Mouse (Mus musculus): ENCODE data around the gene Hccs.
A peak's percentile ranks its signal among the peaks of the same experiment; 100 is the strongest.
"Not testable (repeated sequence)": the region's sequence is repeated elsewhere in the genome, so short reads cannot be mapped to it uniquely, and the experiment has no call there.

The Hccs gene

DNA sequence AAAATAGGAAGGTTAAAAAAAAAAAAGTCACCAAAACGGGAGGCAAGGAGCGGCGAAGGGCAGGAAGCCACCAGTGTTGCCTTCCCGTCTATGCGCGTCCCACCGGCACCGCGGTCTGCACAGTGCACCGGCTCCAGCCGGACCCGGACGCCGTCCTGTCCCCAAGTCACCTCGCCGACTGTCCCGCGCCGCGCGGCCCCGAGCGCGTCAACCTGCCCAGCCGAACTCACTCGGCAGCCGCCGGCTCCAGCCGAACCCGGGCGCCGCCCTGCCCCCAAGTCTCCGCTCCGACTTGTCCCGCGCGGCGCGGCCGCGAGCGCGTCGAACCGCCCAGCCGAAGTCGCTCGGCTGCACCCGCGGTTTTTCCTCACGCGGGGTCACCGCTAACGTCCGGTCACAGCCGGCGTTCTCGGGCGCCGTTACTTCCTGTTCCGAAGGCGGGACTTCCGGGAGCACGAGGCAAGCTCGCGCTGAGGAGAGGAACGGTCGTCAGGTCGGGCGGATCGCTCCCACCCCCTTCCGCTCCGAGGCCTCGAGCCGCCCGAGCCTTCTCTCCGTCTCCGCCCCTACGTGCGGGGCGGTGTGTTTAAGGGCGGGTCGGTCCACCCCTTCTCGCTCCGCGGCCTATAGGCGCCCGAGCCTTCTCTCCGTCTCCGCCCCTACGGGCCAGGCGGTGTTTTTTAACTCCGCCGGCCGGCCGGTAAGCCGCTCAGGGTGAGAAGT is at the start of gene Hccs:
Gene Hccs (minus strand): TSS at position 428 of the 723 bp plus-strand sequence.
- peak; percentile 91 to 92 for DNase-seq (ENCODE audit: low spot score in 2 of 2)

DNA sequence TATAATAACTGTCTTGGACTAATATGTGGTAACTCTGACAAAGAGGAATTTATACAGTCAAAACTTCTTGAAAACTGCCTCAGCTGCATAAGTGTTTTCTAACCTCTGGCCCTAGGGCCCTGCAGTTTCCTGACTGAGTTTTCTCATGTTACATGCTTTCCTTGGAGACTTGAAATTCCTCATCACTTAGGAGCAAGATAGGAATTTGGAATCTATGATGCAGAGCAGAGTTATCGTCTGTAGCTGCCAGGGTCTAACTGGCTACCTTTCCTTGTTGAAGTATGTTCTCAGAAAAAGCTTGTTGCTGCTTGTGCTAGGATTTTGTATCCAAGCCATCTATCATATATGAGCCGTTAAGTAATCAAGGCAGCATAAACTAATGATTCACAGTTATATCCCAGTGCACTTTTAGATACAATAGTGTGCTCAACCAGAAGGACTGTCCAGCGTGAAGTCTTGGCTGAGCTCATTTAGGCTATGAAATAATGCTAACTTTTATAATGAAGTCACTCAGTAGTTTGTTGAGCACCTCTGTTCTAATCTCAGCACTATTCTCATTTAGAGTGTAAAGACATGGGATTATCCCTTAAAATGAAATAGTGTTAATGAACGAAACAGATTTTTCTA is 37.1 kb upstream of the Hccs start:
- DNase-seq (ENCODE audit: low spot score in 2 of 2): no peak

DNA sequence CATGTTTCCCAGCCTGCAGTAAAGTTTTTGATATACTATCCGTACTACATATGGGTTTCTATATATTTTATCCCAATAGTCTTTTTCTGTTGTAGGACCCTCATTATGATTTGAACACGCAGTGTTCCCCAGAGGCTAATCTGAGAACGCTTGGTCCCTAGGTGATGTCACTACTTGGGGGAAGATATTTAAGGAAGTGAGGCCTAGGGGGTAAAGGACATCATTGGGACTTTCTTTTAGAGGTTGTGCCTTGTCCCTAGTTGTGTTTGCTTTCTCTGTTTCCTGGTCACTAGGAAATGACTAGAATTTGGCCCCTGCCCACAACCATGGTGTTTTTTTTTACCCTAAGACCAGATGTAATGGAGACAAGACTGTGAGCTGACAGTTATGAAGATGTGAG is 18.0 kb upstream of the Hccs start:
- no peak for DNase-seq (ENCODE audit: low spot score in 2 of 2)

DNA sequence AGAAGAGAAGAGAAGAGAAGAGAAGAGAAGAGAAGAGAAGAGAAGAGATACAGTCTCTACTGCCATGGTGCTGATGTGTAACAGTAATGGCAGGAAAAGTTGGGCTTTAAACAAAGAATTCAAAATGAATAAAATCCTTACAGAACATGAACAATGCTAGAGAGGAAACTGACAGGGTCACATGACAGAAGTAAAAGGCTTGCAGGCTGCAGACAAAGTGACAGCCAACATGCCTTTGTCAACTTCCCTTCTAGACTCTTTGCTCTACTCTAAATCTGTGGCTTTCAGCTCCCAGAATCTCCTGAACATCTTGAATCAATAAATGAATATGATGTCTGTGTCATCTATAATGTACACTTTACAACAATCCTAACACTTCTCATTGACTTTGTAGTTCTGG is 17.4 kb upstream of the Hccs start:
- no peak for DNase-seq (ENCODE audit: low spot score in 2 of 2)

DNA sequence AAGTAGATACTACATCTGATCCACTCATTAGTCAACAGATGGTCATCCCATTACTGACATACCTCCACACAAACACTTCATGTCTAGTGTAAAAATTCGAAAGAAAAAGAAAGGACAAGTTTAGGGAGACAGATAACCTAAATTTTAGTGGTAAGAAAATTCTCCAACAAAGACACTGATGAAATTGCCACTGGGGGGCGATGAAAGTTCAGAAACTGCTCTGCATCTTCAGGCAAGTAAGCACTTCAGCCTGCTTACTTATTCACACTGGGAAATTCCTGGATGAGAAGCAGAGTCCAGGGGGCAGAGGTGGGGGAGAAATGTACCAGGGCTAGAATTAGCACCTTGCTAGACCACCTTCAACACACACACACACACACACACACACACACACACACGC is 12.1 kb upstream of the Hccs start:
- DNase-seq (ENCODE audit: low spot score in 2 of 2): no peak

DNA sequence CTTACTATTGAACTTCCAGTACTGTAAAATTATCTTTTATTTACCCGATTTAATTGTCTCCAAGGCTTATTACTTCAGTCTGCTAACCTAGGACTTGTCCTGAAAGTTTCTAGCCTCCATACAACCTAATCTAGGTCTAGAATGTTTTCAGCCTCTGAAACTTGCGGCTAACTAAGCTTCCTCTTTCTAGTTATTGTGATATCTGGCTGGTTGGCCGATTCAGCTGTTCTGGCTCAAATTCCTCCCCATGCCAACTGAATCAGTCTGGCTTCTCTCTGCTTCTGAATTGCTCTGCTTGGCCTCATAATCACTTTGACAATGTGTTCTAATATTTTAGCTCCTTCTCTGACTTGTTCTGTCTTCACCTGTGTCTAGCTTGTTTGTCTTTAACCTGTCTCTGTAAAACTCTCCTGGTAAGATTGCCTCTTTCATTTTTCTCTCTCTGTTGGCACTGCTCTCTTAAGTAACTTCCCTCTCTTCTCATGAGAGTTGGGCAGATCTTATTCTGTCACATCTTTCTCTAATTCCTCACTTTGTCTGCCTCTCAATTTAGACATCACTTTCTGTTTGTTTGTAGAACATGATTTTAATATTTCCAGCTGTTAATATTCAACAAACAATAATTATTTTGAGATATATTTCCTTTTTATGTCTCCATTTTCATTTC is 5.9 kb upstream of the Hccs start:
- peak; percentile 4 to 25 for DNase-seq (ENCODE audit: low spot score in 2 of 2)

DNA sequence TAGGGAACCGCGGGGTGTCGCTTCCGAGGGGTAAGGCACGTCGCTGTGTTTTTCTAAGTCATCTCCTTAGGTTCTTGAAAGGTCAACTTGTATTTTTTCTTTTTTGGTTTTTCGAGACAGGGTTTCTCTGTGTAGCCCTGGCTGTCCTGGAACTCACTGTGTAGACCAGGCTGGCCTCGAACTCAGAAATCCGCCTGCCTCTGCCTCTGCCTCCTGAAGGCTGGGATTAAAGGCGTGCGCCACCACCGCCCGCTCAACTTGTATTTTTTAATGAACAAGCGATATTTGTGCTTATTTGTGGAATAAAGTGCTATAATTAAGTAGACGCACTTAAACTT is 465 bp upstream of the Hccs start:
- DNase-seq (ENCODE audit: low spot score in 2 of 2): not testable (repeated sequence)

DNA sequence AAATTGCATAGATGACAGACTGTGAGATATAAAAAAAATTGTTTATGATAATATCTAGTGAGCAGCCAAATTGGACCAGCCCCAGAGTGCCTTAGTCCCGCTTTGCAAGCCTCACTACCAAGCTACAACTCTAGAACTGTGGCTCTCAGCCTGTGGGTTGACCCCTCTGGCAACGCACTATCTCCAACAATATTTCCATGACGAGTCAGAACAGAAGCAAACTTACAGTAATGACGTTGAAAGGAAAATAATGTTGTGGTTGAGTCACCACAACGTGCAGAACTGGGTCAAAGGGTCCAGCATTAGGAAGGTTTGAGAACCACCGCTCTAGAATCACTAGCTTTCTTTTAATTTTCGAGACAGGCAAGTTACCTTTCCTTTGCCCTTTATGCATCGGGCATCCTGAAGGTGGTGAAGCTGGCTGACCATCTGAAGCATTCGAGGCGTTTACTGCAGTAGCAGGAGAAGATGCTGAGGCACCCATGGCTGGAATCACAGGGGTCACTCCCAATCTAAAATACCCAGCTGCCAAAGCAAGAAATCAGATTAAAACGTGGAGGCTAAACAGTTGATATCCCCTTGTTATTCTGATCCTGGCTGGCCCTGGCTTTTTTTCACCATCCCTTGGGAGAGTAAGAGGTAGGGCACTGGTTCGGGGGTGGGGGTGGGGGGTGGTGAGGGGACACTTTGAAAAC is 959 bp downstream of the Hccs start:
- DNase-seq (ENCODE audit: low spot score in 2 of 2): no peak

DNA sequence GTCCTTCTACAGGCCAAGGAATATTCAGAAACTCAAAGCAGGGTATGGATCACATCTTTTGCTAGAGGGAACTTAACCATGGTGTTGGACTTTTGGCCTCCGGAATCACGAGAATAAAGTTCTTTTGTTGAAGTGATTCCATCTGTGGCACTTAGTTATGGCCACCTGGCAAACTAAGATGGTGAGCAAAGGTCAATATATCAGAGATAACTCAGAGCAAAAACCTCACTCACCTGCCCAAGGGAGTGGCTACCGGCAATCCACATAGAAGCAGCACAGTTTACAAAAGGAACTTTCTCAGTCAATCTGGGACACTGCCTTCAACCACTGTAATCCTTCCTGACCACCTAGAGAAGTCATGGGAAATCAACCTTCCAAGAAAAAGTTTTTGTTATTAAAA is 11.6 kb downstream of the Hccs start:
- no peak for DNase-seq (ENCODE audit: low spot score in 2 of 2)

DNA sequence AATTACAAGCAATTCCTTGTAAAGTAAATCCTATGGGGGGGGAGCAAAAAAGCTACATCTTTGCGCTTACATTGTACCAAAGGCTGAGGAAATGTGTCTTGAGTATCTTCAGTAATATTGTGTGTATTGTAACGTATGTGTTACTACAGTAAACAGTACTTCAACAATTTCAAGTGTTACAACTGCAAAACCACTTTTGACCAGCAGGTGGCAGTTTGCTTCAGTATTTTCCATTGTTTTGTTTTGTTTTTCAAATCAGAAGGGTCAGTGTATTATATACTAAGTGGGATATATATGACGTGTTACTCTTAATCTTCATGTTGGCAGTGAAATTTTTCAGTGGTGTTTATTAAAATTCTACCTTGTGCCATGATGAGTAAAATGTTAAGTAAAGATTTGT is 16.2 kb downstream of the Hccs start:
- DNase-seq (ENCODE audit: low spot score in 2 of 2): peak in 1 of 2 experiments; percentile 11

DNA sequence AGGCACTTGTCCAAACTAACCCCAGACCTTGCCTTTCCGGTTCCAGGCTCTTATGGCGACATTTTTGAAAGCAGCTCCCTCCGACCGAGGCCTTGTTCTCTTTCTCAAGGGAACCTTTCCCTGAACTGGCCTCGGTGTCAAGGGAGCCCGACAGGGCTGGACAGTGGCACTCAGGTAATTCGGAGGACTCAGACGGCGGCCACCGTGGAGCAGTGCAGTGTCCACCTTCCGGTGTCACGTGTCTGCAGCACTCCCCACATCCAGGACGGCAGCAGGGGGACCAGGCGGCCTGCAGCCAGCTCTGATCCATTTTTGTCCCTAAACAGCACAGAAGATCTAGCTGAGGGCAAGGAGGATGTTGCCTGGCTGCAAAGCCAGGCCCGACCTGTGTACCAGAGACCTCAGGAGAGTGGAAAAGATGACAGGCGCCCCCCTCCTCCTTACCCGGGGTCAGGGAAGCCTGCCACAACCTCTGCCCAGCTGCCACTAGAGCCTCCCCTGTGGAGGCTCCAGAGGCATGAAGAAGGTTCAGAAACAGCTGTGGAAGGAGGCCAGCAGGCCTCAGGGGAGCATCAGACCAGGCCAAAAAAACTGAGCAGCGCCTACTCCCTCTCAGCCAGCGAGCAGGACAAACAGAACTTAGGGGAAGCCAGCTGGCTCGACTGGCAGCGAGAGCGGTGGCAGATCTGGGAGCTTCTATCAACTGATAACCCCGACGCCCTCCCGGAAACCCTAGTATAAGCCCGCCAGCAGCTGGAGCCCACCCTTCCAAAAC is 17.7 kb downstream of the Hccs start:
- DNase-seq (ENCODE audit: low spot score in 2 of 2): no peak

DNA sequence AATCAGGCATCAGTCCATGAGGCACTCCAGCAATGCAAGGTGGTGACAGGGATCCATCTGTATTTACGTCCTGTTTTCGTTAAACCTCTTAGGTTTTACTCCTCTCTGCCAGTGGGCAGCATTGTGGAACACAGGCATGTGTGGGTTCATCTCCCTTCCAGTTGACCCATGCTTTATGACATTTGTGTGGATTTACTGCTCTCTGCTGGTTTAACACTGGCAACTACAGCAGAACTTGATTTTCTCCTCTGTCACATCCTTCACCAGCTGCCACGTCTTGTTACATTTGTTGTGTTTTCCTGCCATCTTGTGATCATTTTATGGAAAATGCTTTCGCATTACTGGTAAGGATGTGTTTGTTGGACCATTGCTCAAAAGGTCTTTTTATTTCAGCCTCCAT is 20.6 kb downstream of the Hccs start:
- peak in 1 of 2 experiments; percentile 7 for DNase-seq (ENCODE audit: low spot score in 2 of 2)

DNA sequence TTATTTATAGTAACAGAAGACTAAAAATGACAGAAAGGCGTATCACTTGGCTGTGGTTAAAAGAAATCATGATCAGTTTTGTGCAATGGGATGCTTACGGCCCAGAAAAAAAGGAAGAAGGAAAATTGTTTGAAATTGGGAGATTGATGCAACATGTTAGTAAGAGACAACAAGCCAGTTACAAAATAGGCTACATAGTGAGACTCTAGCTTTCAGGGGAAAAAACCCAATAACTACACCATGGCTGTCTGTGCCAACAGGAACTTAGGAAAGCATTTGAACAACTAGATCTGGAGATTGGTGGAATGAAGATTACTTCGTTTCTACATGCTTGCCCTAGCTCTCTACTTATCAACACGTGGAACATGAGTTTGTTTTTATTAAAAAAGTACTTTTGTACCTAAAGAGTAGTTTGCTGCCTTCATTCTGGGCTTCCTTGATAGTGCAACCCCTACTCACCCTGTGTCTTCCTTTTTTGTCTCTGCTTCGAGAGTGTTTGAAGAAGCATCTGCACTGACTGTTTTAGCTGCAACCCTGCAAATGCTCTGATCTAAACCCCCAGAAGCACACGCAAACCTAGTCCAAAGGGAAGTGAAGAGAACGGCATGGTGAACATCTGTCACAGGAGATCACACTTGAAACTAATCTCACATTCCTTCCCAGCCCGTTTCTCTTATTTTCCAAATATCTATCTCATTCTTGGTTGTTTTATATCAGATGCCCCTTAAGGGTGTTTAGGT is 56.6 kb downstream of the Hccs start:
- no peak for DNase-seq (ENCODE audit: low spot score in 2 of 2)

DNA sequence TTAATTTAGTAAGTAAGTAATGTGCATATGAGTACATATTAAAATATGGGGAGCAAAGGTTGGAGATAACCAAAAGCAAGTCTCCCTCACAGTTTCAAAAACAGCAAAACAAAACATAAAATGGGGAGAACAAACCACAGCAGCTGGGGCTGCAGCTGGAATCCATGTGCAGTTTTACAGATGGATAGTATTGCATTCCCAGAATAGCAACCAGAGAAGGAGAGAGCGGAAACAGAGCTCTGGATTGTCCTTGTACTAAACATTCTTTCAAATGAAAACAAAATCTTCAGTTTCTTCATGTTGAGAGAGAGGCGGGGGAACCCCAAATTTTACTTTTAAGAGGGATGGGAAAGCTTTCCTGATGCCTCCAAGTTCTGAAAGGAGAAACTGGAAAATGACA is 58.0 kb downstream of the Hccs start:
- no peak for DNase-seq (ENCODE audit: low spot score in 2 of 2)

DNA sequence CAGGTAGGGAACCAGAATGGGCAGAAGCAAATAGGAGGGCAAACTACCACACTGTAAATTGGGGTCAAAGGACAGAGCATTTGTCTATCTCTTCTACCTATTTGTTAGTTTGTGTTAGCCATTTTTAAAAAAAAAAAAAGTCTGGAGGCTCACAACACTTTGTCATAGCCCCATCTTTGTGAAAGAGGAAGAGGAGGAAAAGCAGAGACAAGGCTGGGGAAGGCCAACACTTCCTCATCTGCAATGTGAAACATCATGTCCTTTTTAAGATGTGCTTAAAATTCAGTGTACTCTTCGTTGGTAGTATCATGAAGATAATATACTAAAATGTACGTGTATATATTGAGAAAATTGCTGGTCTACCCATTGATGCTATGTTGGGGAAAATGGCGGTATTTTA is 59.1 kb downstream of the Hccs start:
- no peak for DNase-seq (ENCODE audit: low spot score in 2 of 2)

DNA sequence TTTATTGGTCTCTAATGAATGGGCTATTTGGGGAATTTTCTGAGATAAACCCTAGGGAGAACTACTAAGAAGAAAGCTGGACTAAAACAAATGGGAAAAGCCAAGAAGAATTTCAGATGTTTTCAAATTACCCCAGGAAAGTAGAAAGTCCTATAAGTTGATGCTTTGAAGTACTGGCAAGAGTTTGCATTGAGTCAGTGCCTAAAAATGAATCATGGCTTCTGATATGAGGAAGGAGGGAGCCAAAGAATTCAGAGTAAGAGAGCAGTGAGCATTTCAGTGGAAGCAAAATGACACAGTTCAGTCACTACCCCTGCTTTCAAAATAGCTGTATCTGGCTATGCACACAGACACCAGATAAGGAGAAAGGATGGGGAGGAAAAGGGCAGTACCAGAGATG is 63.4 kb downstream of the Hccs start:
- no peak for DNase-seq (ENCODE audit: low spot score in 2 of 2)

DNA sequence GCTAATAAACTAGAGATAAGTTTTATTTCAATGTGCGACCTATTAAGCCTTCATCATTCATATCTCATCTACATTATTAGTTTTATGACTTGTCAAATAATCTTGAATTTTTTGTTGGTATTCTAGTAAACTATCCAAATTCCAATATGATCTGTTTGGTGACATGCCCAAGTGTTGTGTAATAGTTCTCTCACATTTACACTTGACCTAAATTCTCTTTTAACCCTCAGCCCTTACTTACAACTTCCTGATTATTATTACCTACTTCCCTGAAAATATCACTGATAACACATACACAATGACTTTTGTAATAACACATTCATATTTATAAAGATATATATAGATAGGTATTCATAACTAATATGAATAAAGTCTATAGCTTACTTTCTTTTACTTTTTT is 64.3 kb downstream of the Hccs start:
- no peak for DNase-seq (ENCODE audit: low spot score in 2 of 2)

DNA sequence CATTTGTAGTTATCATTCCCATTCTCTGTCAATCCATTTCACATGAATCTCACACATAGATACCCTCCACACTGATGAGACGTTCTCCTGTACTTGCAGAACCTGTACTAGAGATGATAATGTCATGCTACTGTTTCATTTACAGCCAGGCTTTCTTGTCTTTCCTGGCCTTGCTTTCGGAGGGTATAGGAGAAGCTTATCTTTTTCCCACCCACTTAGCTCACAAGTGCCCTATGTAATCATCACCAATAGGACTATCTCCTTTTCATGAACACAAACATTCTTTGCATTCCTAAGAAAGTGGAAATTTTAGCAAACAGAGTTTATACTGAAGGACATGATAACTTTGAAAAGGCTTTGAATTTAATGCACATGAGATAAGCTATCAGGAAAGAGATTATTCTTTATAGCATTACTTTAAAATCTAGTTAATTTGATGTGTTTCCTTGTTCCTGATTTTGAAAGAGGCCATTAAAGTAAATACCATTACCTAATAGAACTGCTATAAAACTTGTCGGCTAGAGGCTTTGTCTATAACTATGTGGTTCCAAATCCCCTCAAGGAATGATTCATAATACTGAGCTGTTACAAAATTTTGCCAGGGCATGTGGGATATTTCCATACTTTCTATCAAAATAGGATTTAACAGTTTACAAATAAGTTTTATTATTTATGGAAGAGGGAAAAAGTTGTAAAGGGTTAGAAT is 97.7 kb downstream of the Hccs start:
- no peak for DNase-seq (ENCODE audit: low spot score in 2 of 2)

DNA sequence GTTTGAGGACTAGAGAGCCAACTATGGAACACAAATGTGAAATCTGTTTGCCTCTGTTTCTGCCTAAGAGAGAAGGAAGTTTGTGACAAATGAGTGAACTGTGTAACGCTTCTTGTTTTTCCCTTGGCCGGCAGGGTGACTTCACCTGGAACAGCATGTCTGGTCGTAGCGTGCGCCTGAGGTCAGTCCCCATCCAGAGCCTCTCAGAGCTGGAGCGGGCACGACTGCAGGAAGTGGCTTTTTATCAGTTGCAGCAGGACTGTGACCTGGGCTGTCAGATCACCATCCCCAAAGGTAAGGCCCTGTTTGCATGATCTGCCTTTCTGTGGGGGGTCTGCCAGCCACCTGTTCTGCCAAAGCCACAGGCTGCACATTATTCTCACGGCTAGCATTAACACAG is 100.1 kb downstream of the Hccs start:
- DNase-seq (ENCODE audit: low spot score in 2 of 2): no peak

DNA sequence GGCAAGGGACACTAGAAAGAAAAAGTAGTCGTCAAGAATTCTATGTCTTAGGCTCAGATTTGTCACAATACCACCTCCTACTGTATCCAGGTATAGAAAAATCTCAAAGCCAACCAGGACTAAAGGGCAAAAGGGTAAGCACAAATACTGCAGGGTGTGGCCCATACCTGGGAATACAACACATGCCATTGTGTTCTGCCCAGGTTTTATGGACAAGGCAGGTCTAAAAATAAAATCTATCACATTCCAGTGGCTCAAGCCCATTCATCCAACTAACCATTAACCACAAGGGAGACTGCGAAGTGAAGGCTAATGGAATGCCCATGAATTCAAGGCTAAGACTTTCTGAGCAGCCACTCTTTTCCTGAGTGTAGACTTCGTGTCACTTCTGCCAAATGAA is 110.2 kb downstream of the Hccs start:
- DNase-seq (ENCODE audit: low spot score in 2 of 2): no peak
